In genomic region chr1:179041905-179042337, GRCm38 (mm10) we compare ENCODE assay signal across 8 mouse cellular contexts.
A peak's percentile ranks its signal among the peaks of the same experiment; 100 is the strongest.
DNase-seq lines count a peak whose midpoint lies in the region; ATAC-seq and TF ChIP-seq lines count a peak whose summit lies in the region.

No protein-coding gene starts in this region.

- no peak overlapping the region for H3K4me2 ChIP-seq in lung, embryonic 14.5 days

- peak; percentile 85 for DNase-seq in lung, embryonic 14.5 days
- no peak for DNase-seq in lung, adult 18-20 months
- DNase-seq in adrenal gland, postnatal 25 days, result peak; percentile 66
- peak; percentile 23 to 41 for DNase-seq in frontal cortex, postnatal 36 days (ENCODE audit: low spot score in 2 of 2)
- DNase-seq in layer of hippocampus, adult 18-20 months (ENCODE audit: low spot score in 2 of 2), result peak; percentile 13 to 51
- DNase-seq in ovary, postnatal 36 days (ENCODE audit: low spot score), result peak; percentile 69
- DNase-seq in gastrocnemius, postnatal 10 days, result no peak
- DNase-seq in thymus, adult 2 months, result no peak

- H3K9me3 ChIP-seq in lung, embryonic 14.5 days (ENCODE audit: low read depth, low read length), result no peaks in the 10 kb centered on the region

- 38% methylated on average over 8 of the region's 8 CpGs for WGBS in lung, embryonic 14.5 days
- WGBS in thymus, adult 2 months, result 94% methylated on average over 8 of the region's 8 CpGs

- no peaks in the 10 kb centered on the region for H3K27me3 ChIP-seq in lung, embryonic 14.5 days (ENCODE audit: insufficient read depth, low read length)
- no peaks in the 10 kb centered on the region for H3K27me3 ChIP-seq in thymus, adult 2 months (ENCODE audit: control insufficient read depth, insufficient read depth, low read length)

- peak; percentile 93 for ATAC-seq in lung, embryonic 14.5 days (ENCODE audit: insufficient read depth)

- peak overlapping the region; percentile 85 for H3K27ac ChIP-seq in lung, embryonic 14.5 days (ENCODE audit: low read depth)
- no peak overlapping the region for H3K27ac ChIP-seq in thymus, adult 2 months (ENCODE audit: control insufficient read depth, insufficient read depth, low read length)

- TF ChIP-seq POLR2A in thymus, adult 2 months (IDR thresholded peaks at IDR 0.05; ENCODE audit: control insufficient read depth, extremely low read depth, insufficient read depth, low read length, poor library complexity), result no peak

- TF ChIP-seq CTCF in lung, embryonic 14.5 days (IDR thresholded peaks at IDR 0.05; ENCODE audit: low read depth), result no peak
- TF ChIP-seq CTCF in thymus, adult 2 months (IDR thresholded peaks at IDR 0.05; ENCODE audit: borderline replicate concordance, control insufficient read depth, extremely low read depth, insufficient read depth, low read length, poor library complexity), result no peak

- H3K36me3 ChIP-seq in lung, embryonic 14.5 days (ENCODE audit: insufficient read depth), result no peaks in the 10 kb centered on the region
- H3K36me3 ChIP-seq in thymus, adult 2 months (ENCODE audit: control insufficient read depth, insufficient read depth, low read length), result no peaks in the 10 kb centered on the region

- H3K9ac ChIP-seq in lung, embryonic 14.5 days, result peak overlapping the region; percentile 26; the same call in 1 of the 2 replicates

- H3K4me1 ChIP-seq in lung, embryonic 14.5 days (ENCODE audit: insufficient read depth), result peaks cover 18% of the 10 kb centered on the region
- H3K4me1 ChIP-seq in thymus, adult 2 months (replicated peaks; ENCODE audit: control insufficient read depth, insufficient read depth, low read length), result no peaks in the 10 kb centered on the region

- no peak overlapping the region for H3K4me3 ChIP-seq in lung, embryonic 14.5 days (ENCODE audit: low read depth, low read length)
- H3K4me3 ChIP-seq in thymus, adult 2 months (ENCODE audit: control insufficient read depth, insufficient read depth, low read length), result no peak overlapping the region

Comparison
In these comparisons a context has a peak if more than half of its experiments do, and no peak if none do; other contexts are left out.
1. DNase-seq: peak in lung, embryonic 14.5 days (single experiment), adrenal gland, postnatal 25 days (single experiment), frontal cortex, postnatal 36 days (2 of 2), layer of hippocampus, adult 18-20 months (2 of 2) and ovary, postnatal 36 days (single experiment); none in lung, adult 18-20 months (0 of 2), gastrocnemius, postnatal 10 days (single experiment) and thymus, adult 2 months (single experiment).